Mouse (Mus musculus): ENCODE measurements around the gene Cd81.

Gene Cd81

GRCm38 (mm10) chr7:143020764-143021163, 31.8 kb upstream of the Cd81 start:
- DNase-seq (ENCODE audit: low spot score), result no peak

GRCm38 (mm10) chr7:143021356-143022164, 31.0 kb upstream of the Cd81 start:
- DNase-seq (ENCODE audit: low spot score), result no peak

DNA sequence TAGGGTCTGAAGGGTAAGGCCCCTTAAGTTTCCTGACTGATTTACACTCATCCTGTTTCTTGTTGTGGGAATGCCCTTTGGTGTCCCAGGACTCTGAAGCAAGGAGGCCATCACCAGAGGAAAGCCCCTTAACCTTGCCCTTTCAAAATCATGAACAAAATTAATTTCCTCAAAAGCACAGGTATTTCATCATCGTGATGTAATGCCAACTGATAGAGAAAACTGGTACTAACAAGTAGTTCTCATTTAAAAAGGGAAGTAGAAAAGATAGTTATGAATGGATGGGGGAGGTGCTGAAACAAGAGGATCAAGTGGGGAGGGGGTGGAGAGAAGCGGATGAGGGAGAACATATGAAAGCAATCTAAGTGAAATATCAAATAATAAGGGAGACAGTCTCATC, 29.0 kb upstream of the Cd81 start:
- no peak for DNase-seq (ENCODE audit: low spot score)

- DNase-seq (ENCODE audit: low spot score), result no peak
These were observed 28.2 kb upstream of the Cd81 start for GRCm38 (mm10) chr7:143024293-143024692.

DNA sequence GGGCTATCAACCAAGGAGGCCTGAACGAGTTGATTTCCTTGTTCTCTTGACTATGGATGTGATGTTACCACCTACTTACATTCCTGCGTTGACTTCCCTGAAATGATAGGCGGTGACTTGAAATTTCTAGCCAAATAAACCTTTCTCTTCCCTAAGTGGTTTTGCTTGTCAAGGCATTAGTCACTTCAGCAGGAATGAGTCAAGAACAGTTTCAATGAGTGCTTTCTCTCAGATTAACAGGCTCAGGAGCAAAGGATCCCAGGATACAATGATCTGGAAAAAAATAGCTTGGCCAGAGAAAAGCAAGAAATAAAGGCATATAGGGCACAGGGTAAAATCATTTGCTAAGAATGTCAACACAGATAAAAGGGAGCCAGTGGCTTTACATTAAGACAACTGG, 27.0 kb upstream of the Cd81 start:
- no peak for DNase-seq (ENCODE audit: low spot score)

DNA sequence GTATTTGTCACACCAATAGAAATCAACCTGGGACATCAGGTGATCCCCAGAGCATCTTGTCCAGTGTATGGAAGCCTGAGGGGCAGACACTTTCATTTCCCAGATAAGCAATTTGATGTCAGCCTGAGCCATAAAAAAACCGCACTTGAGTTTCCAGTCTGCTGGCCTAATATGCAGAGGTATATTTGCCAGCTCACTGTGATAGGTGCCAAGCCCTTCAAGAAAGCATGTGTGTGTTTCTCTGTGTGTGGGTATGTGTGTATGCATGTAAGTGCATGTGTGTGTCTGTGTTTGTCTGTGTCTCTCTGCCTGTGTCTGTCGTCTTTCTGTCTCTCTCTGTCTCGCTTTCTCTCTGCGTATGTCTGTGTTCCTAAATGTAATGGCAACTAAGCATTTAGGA, 25.3 kb upstream of the Cd81 start:
- DNase-seq (ENCODE audit: low spot score), result no peak

DNA sequence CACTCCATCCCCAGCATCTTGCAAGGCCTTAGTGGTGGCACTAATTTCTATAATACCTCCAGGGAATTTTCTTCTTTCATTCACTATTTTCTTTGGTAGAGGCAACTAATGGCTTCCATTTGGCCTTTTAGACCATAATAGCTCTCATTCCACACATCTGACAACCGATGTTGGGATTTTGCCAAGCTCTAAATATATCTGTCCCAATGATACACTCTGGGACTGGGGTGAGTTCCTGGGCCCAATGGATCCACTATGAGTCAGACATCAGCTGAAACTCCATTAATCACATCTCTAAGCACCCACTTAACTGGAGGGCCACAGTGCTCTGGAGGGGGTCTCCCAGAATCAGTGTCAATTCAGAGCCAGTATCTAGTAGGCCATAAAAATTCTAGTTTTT, 20.7 kb upstream of the Cd81 start:
- no peak for DNase-seq (ENCODE audit: low spot score)

- no peak for DNase-seq (ENCODE audit: low spot score)
These were observed 19.0 kb upstream of the Cd81 start for GRCm38 (mm10) chr7:143033581-143033980.

DNA sequence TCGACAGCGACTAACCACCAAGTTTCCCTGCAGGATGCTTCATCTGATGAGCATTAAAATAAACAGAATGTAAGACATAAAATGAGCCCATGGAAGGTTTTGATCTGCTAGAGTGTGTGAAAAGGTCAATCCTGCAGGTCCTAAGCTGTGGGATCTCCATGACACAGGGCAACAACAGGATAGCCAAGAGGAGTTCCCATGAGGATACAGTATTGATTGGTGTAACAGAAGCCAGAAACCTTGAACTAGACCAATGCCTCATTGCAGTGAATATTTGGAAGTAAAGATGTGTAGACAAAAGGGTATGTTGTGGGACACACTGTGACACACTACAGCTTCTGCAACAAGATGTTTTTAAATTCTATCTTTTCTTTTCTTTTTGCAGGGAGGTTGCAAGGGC, 18.4 kb upstream of the Cd81 start:
- no peak for DNase-seq (ENCODE audit: low spot score)

- no peak for DNase-seq (ENCODE audit: low spot score)
These were observed 17.8 kb upstream of the Cd81 start for GRCm38 (mm10) chr7:143034519-143035450.

DNA sequence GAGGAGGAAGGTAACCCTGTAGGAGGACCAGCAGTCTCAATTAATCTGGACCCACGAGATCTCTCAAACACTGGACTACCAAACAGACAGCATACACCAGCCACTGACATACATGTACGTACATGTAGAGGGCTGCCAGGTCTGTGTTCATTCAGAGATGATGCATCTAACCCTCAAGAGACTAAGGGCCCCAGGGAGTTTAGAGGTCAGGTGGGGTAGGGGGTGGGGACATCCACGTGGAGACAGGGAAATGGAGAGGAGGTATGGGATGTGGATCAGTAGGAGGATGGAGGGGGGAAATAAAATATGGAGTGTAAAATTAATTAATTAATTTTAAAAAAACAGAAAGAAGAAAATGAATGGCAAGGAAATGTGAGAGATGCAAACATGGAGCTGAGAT, 15.8 kb upstream of the Cd81 start:
- DNase-seq (ENCODE audit: low spot score), result no peak

- no peak for DNase-seq (ENCODE audit: low spot score)
These were observed 15.2 kb upstream of the Cd81 start for GRCm38 (mm10) chr7:143037306-143037705.

- no peak for DNase-seq (ENCODE audit: low spot score)
These were observed 14.2 kb upstream of the Cd81 start for GRCm38 (mm10) chr7:143038174-143038931.

DNA sequence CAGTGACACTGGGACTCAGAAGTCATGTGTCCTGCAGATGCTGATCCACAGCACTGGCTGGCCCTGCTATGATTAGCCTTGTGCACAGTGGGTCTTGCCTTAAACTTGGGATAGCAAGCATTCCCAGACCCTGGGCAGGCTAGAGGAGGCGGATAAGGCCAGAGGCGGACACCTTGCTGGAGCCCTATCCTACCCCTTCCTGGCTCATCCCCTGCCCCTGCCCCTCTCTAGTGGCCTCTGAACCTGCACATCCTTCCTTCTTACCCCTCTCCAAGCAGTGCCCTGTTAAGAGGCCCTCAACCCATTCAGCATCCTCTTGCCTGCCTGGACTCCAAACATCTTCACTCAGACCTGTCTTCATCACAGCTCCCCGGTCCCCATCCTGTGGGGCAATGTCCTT, 12.0 kb upstream of the Cd81 start:
- DNase-seq (ENCODE audit: low spot score), result no peak

DNA sequence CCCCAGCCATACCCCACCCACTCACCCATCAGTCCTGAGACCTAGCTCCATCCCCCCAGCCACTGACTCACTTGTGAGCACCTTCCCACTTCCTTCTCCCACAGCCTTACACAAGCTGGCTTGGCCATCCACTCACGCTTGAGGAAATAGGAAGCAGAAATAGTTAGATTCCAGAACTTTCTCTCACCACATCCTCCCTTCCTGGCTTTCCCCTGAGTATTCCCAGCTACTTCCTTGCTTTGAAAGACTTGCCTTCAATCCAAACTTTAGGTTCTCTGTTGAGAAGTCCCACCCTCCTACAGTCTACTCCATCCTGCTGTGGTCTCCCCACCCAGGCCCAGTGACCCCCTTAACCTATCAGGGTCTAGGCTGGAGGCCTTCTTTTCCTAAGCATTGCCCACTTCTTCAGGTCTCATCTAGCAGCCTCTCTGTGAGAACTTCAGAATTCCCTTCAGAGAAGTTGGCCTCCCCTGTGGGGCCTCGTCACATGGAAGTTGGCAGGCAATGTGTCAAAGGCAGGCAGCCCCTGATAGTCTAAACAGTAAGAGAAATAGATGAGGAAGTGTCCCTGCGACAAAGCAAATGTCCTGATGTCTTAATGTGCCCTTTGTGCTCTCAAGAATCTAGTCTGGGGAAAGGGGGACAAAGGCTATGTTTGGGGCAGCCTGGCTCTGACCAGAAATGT, 11.3 kb upstream of the Cd81 start:
- no peak for DNase-seq (ENCODE audit: low spot score)

DNA sequence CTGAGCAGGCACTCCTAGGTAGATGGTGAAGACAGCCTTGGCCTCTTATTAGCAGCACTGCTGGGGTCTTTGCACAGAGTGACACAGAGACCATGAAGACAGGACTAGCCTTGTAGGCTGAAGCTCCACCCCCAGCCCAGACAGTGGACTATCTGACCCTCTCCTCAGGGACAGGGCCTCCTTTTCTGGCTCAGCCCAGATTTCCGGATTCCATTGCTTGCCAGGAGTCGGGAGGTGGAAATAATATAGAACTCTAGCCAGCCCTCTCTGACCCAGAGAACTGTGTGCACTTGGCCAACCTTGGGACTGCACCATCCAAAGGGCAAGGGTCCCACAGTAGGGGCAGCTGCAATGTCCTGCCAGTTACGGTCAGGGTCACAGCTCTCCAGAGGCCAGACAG, 10.4 kb upstream of the Cd81 start:
- DNase-seq (ENCODE audit: low spot score), result no peak

DNA sequence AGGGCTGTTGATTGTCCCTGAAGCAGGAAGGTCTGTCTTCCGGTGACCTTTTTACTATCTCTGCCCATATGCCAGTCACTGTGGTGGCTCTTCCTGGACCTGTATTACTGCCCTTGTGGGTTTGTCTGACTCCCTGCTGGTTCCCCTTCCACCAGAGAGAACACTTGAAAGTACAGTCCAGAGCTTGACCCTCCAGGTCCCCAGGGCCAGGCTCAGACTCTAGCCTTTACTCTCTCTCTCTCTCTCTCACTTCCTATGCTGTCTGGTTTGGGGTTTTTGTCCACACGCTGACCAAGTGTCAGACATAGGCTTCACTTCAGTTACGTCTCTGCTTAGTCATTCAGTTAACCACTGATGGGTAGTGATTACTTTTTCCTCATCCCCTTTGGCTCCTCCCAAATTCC, 9.6 kb upstream of the Cd81 start:
- DNase-seq (ENCODE audit: low spot score), result no peak

DNA sequence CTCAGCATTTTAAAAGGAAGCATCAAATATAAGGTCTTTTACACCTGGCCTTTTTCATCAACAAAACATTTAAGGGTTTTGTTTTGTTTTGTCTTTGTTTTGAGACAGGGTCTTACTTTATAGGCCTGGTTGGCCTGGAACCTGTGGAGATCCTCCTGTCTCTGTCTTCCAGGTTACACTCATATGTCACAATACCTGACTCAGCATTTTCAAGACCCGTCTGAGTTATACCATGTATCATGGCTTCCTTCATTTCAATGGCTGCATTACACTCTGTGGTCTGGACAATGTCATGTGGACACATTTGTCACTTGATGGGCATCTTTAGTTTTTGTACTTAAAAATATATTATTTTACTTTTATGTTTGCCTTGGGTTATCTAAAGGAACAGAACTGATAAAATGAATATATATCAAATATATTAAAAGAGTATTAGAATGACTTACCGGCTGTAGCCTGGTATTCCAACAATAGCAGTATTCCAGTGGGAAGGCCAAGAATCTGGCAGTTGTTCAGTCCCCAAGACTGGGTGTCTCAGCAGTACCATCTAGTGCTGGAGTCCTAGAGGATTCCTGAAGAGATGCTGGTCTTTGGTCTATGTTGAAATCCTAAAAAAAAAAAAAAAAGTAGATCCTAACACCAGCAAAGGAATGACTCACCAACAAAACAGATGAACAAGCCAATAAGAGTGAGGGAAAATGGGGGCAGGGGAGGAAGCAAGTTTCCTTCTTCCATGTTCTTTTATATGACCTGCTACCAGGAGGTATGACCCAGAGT, 8.3 kb upstream of the Cd81 start:
- DNase-seq (ENCODE audit: low spot score), result no peak

GRCm38 (mm10) chr7:143044826-143045206, 7.7 kb upstream of the Cd81 start:
- no peak for DNase-seq (ENCODE audit: low spot score)

GRCm38 (mm10) chr7:143046358-143046757, 6.2 kb upstream of the Cd81 start:
- no peak for DNase-seq (ENCODE audit: low spot score)

- no peak for DNase-seq (ENCODE audit: low spot score)
These were observed 3.2 kb upstream of the Cd81 start for GRCm38 (mm10) chr7:143049331-143049730.
